In genomic region chr15:95691594-95691993, GRCm38 (mm10) we compare ENCODE assay signal across 21 mouse cellular contexts. TPM values are rescaled to one million over a fixed set of nuclear protein-coding genes. Genes with fewer than 3 reads are reported as not detected.
DNase-seq lines count a peak whose midpoint lies in the region; ATAC-seq and TF ChIP-seq lines count a peak whose summit lies in the region.
"Had no signal": no experiment of that assay in that cellular context is flagged by ENCODE, and none has a peak within 500 bp of the region (broad histone marks: within the 10 kb centered on the region; RNA-seq: fewer than 3 reads in every experiment).

No protein-coding gene starts in this region.

- peak; percentile 10 for DNase-seq in left cerebral cortex, postnatal 4 days
- no peak for DNase-seq in left cerebral cortex, adult 9 months (ENCODE audit: low spot score in 2 of 2)
- DNase-seq in hindbrain, postnatal 0 days (ENCODE audit: low spot score): peak; percentile 63
- no peak for DNase-seq in frontal cortex, postnatal 10 days (ENCODE audit: low spot score in 2 of 2)
- no peak for DNase-seq in c-Kit-positive CD71-positive TER-119-positive erythroid progenitor cells, embryonic 14.5 days (ENCODE audit: low spot score)
- DNase-seq: adrenal gland, postnatal 14 days; cerebellum, adult 9-10 months; heart, adult 2 months; liver; lung, adult 2 months; thymus, adult 2 months had no signal

- peak; percentile 60; the same call in 1 of the 2 replicates for ATAC-seq in hindbrain, embryonic 12.5 days (ENCODE audit: low FRiP score)
- peak; percentile 77; the same call in 1 of the 2 replicates for ATAC-seq in hindbrain, postnatal 0 days
- peak; percentile 78 for ATAC-seq in neural tube, embryonic 14.5 days (ENCODE audit: low read depth)
- ATAC-seq: CD4-positive, CD25-positive, alpha-beta regulatory T cell, adult 4 months; intestine, embryonic 15.5 days had no signal

- no peak overlapping the region for H3K9ac ChIP-seq in hindbrain, embryonic 12.5 days
- H3K9ac ChIP-seq in hindbrain, postnatal 0 days (replicated peaks; ENCODE audit: low read length): no peak overlapping the region
- H3K9ac ChIP-seq in neural tube, embryonic 14.5 days (replicated peaks; ENCODE audit: low read depth, low read length): no peak overlapping the region
- H3K9ac ChIP-seq: intestine, embryonic 15.5 days; kidney, embryonic 15.5 days had no signal

- intact Hi-C loops in left cerebral cortex, postnatal 4 days (cut with DNase I): no loop called here

- 29% methylated on average over 8 of the region's 8 CpGs for WGBS in hindbrain, embryonic 12.5 days
- WGBS in hindbrain, postnatal 0 days: 20% methylated on average over 8 of the region's 8 CpGs
- WGBS in neural tube, embryonic 14.5 days: 14% methylated on average over 8 of the region's 8 CpGs

- peak overlapping the region; percentile 27 for H3K4me2 ChIP-seq in hindbrain, embryonic 12.5 days (replicated peaks)
- peak overlapping the region; percentile 34 for H3K4me2 ChIP-seq in hindbrain, postnatal 0 days (ENCODE audit: low read depth, low read length)
- peak overlapping the region; percentile 0; the same call in 1 of the 2 replicates for H3K4me2 ChIP-seq in neural tube, embryonic 14.5 days (ENCODE audit: low read depth, low read length)
- H3K4me2 ChIP-seq: intestine, embryonic 15.5 days; kidney, embryonic 15.5 days had no signal

- peaks cover 55% of the 10 kb centered on the region for H3K27me3 ChIP-seq in hindbrain, embryonic 12.5 days
- no peaks in the 10 kb centered on the region for H3K27me3 ChIP-seq in hindbrain, postnatal 0 days (ENCODE audit: insufficient read depth, low read length)
- 0 out of 2 replicates have a peak, but pooled peaks cover 2% of the 10 kb centered on the region for H3K27me3 ChIP-seq in neural tube, embryonic 14.5 days (ENCODE audit: control insufficient read depth, insufficient read depth, low read length)
- H3K27me3 ChIP-seq: intestine, embryonic 15.5 days; kidney, embryonic 15.5 days had no signal

- no peaks in the 10 kb centered on the region for H3K36me3 ChIP-seq in hindbrain, embryonic 12.5 days
- H3K36me3 ChIP-seq in hindbrain, postnatal 0 days (ENCODE audit: insufficient read depth, low read length): no peaks in the 10 kb centered on the region
- no peaks in the 10 kb centered on the region for H3K36me3 ChIP-seq in neural tube, embryonic 14.5 days (ENCODE audit: control insufficient read depth, insufficient read depth, low read length)
- H3K36me3 ChIP-seq: embryonic facial prominence, embryonic 10.5 days; intestine, embryonic 15.5 days; kidney, embryonic 15.5 days had no signal

- H3K4me3 ChIP-seq in hindbrain, embryonic 12.5 days: no peak overlapping the region
- no peak overlapping the region for H3K4me3 ChIP-seq in hindbrain, postnatal 0 days (ENCODE audit: low read length)
- no peak overlapping the region for H3K4me3 ChIP-seq in neural tube, embryonic 14.5 days (ENCODE audit: low read depth, low read length)
- H3K4me3 ChIP-seq: embryonic facial prominence, embryonic 10.5 days; erythroblast, embryonic 14.5 days; heart, adult 2 months; intestine, embryonic 15.5 days; kidney, embryonic 15.5 days had no signal

- H3K27ac ChIP-seq in hindbrain, embryonic 12.5 days: no peak overlapping the region; the same call in 1 of the 2 replicates
- H3K27ac ChIP-seq in hindbrain, postnatal 0 days: peak overlapping the region; percentile 65
- peak overlapping the region; percentile 1; the same call in 1 of the 2 replicates for H3K27ac ChIP-seq in neural tube, embryonic 14.5 days (ENCODE audit: low read depth, low read length)
- H3K27ac ChIP-seq: embryonic facial prominence, embryonic 10.5 days; heart, adult 2 months; intestine, embryonic 15.5 days; kidney, embryonic 15.5 days; macrophage had no signal

- H3K9me3 ChIP-seq in hindbrain, embryonic 12.5 days (replicated peaks): 0 out of 2 replicates have a peak, but pooled peaks cover 8% of the 10 kb centered on the region
- H3K9me3 ChIP-seq in hindbrain, postnatal 0 days (ENCODE audit: low read length): no peaks in the 10 kb centered on the region
- H3K9me3 ChIP-seq in neural tube, embryonic 14.5 days (ENCODE audit: control insufficient read depth, low read length): no peaks in the 10 kb centered on the region
- H3K9me3 ChIP-seq: intestine, embryonic 15.5 days; kidney, embryonic 15.5 days had no signal

- TF ChIP-seq CTCF in hindbrain, postnatal 0 days (IDR thresholded peaks at IDR 0.05; ENCODE audit: low read depth): no peak

- peaks cover 11% of the 10 kb centered on the region for H3K4me1 ChIP-seq in hindbrain, embryonic 12.5 days
- H3K4me1 ChIP-seq in hindbrain, postnatal 0 days (ENCODE audit: insufficient read depth, low read length): no peaks in the 10 kb centered on the region
- peaks cover 5% of the 10 kb centered on the region; the same call in 1 of the 2 replicates for H3K4me1 ChIP-seq in neural tube, embryonic 14.5 days (ENCODE audit: control insufficient read depth, insufficient read depth, low read length)
- H3K4me1 ChIP-seq: intestine, embryonic 15.5 days; kidney, embryonic 15.5 days had no signal

RNA-seq across cellular contexts. Expression of gene Dbx2, which starts 35.8 kb away (rescaled TPM):
- total RNA-seq in left cerebral cortex, postnatal 4 days (2021): 1 to 10 TPM; 6.6 to 6.8 TPM
- 1.8 and 3.7 TPM in 2 replicates for polyA plus RNA-seq in hindbrain, embryonic 12.5 days (2016; fragmentation: Nextera tagmentation; extraction: Ambion mirVana)
- total RNA-seq in hindbrain, postnatal 0 days (2014; rRNA removed): 8.3 and 11.4 TPM in 2 replicates
- 23.7 and 26.2 TPM in 2 replicates for polyA plus RNA-seq in hindbrain, postnatal 0 days (2015; fragmentation: Nextera tagmentation; extraction: Ambion mirVana)
- polyA plus RNA-seq in neural tube, embryonic 14.5 days (2014; fragmentation: Nextera tagmentation; extraction: Ambion mirVana): 8.9 and 13.7 TPM in 2 replicates
- total RNA-seq: gastrocnemius, adult 8-10 months; heart, adult 2 months had no signal
- polyA plus RNA-seq: CD4-positive, CD25-positive, alpha-beta regulatory T cell, adult 4 months; erythroblast, embryonic 14.5 days; heart, adult 2 months; lung, adult 2 months; macrophage; stomach, embryonic 14.5 days had no signal

Comparison
In these comparisons a context has a peak if more than half of its experiments do, and no peak if none do; other contexts are left out.
1. DNase-seq: peak in left cerebral cortex, postnatal 4 days (single experiment) and hindbrain, postnatal 0 days (single experiment); none in left cerebral cortex, adult 9 months (0 of 2), frontal cortex, postnatal 10 days (0 of 2) and c-Kit-positive CD71-positive TER-119-positive erythroid progenitor cells, embryonic 14.5 days (single experiment).
2. Peak in every context shown above with its lines, with median percentiles within 50 percentile points of each other: ATAC-seq and H3K4me2 ChIP-seq.